Mouse (Mus musculus) spleen, adult 2 months (tissue): ENCODE measurements around the gene Cblc. TPM values are rescaled to one million over a fixed set of nuclear protein-coding genes. Genes with fewer than 3 reads are reported as not detected.
"Not testable (repeated sequence)": the region's sequence is repeated elsewhere in the genome, so short reads cannot be mapped to it uniquely, and the experiment has no call there.

Source experiments
- DNase-seq, 2 experiments: peaks; one replicate each; pipeline versions ENCODE4 v3.0.0 to v3.0.0-alpha.2; 2012 to 2021; ENCODE audit warnings: low spot score in 2 of 2, low read depth in 1 of 2
- H3K27ac ChIP-seq: fragments of 200-500 bp; 2 replicates; pipeline ENCODE4 v1.5.1; 2012; ENCODE audit warnings: low read length, inconsistent platforms; ENCODE audit not compliant: insufficient read depth
- H3K27me3 ChIP-seq: fragments of 200-500 bp; 2 replicates; pipeline ENCODE4 v1.6.1; 2012; ENCODE audit warnings: mild to moderate bottlenecking, moderate library complexity, low read length, inconsistent platforms; ENCODE audit not compliant: control insufficient read depth, insufficient read depth
- H3K36me3 ChIP-seq: fragments of 200-500 bp; 2 replicates; pipeline ENCODE4 v1.6.1; 2012; ENCODE audit warnings: mild to moderate bottlenecking, low read length, inconsistent platforms; ENCODE audit not compliant: control insufficient read depth, insufficient read depth
- H3K4me1 ChIP-seq: fragments of 200-500 bp; 2 replicates; pipeline ENCODE4 v1.6.1; 2011; ENCODE audit warnings: inconsistent platforms; ENCODE audit not compliant: control insufficient read depth, insufficient read depth, insufficient read length
- H3K4me3 ChIP-seq: fragments of 200-500 bp; 2 replicates; pipeline ENCODE4 v1.5.1; 2011; ENCODE audit warnings: mild to moderate bottlenecking, inconsistent platforms; ENCODE audit not compliant: insufficient read depth, insufficient read length; ENCODE audit errors: extremely low read depth
- CTCF ChIP-seq: fragments of 200-500 bp; IDR thresholded peaks from 2 replicates; pipeline ENCODE4 v1.5.1; 2011; ENCODE audit warnings: mild to moderate bottlenecking, inconsistent platforms; ENCODE audit not compliant: insufficient read depth, insufficient read length, insufficient replicate concordance; ENCODE audit errors: extremely low read depth
- POLR2A ChIP-seq: fragments of 200-500 bp; IDR thresholded peaks from 2 replicates; pipeline ENCODE4 v1.6.1; 2011; ENCODE audit warnings: low read depth, low read length, inconsistent platforms
- WGBS: fragments of 180-500 bp; shearing (Covaris S2); methylation state at CpG from one replicate; pipeline ENCODE4 v1.1.7; 2018; 5-methylcytosine and 5-hydroxymethylcytosine counted together
- polyA plus RNA-seq: library from polyadenylated mRNA; depleted of rRNA; stranded (reverse); fragments of >200 nt; gene quantifications from 2 replicates; pipeline ENCODE4 v1.2.3, GENCODE M21; 2012

Gene Cblc
- polyA plus RNA-seq, 1 experiment = 1.4 TPM

DNA sequence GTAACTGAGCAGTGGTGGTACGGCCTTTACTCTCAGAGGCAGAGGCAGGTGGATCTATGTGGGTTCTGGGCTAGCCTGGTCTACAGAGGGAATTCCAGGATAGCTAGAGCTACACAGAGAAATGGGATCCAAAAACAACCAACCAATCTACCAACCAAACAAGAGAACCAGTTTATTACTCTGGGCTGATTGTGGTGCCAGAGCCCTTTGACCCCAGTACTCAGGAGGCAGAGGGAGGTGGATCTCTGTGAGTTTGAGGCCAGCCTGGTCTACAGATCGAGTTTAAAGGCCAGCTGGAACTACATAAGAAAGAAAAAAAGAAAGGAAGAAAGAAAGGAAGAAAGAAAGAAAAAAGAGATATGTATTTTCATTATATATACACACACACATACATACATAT is 1.4 kb downstream of the Cblc start:
- 0 out of 2 replicates have a peak, but pooled peaks cover 2% of the 10 kb centered on the region for H3K27me3 ChIP-seq
- DNase-seq = no peak
- TF ChIP-seq CTCF (no peak), POLR2A (no peak)
- 76% methylated on average over 2 of the region's 2 CpGs for WGBS
- H3K36me3 ChIP-seq = no peaks in the 10 kb centered on the region
- no peak overlapping the region for H3K4me3 ChIP-seq
- peaks cover 12% of the 10 kb centered on the region for H3K4me1 ChIP-seq
- no peak overlapping the region for H3K27ac ChIP-seq

- Histone ChIP-seq H3K27ac (no peak overlapping the region), H3K4me1 (peaks cover 17% of the 10 kb centered on the region), H3K36me3 (no peaks in the 10 kb centered on the region), H3K27me3 (0 out of 2 replicates have a peak, but pooled peaks cover 2% of the 10 kb centered on the region), H3K4me3 (no peak overlapping the region)
- TF ChIP-seq CTCF = no peak
- no peak for TF ChIP-seq POLR2A
- 71% methylated on average over 19 of the region's 19 CpGs for WGBS
- DNase-seq = no peak
These were observed 3.6 kb downstream of the Cblc start for GRCm38 (mm10) chr7:19792701-19793630.

GRCm38 (mm10) chr7:19791504-19791903 is 5.1 kb downstream of the Cblc start:
- H3K27me3 ChIP-seq, H3K27ac ChIP-seq, H3K36me3 ChIP-seq, DNase-seq, H3K4me3 ChIP-seq: not testable (repeated sequence)
- 92% methylated on average over 2 of the region's 2 CpGs for WGBS
- H3K4me1 ChIP-seq = peaks cover 13% of the 10 kb centered on the region

GRCm38 (mm10) chr7:19789904-19790347 is 6.7 kb downstream of the Cblc start:
- Histone ChIP-seq H3K36me3 (no peaks in the 10 kb centered on the region), H3K27ac (no peak overlapping the region), H3K27me3 (no peaks in the 10 kb centered on the region), H3K4me3 (peak overlapping the region; percentile 26; the same call in 1 of the 2 replicates), H3K4me1 (peaks cover 13% of the 10 kb centered on the region)
- peak; percentile 53 to 86 for DNase-seq
- TF ChIP-seq POLR2A (no peak), CTCF (peak; percentile 96)
- 2% methylated on average over 19 of the region's 19 CpGs for WGBS

DNA sequence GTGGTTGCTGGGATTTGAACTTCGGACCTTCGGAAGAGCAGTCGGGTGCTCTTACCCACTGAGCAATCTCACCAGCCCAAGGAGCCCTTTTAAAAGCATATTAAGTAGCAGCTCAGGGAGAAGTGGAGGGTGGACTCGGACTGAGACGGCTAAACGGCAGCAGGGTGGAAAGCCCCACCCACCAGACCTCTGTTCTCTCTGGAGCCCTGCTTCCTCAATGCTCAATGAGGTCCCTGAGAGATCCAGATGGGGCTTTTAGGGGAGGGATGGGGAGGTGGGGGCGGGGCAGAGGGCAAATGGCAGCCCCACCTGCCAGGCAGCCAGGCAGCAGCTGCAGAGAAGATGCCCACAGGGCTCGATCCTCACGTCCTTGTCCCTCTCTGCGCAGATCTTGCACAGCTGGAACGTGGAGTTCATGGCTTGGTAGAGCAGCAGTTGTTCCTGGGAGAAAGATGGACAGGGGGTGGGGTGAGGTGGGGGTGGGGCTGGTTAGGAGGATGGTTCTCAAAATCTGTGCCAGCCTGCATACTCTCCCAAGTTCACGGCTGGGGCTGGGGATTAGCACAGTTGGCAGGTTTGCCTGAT is 10.6 kb downstream of the Cblc start:
- Histone ChIP-seq H3K27me3 (no peaks in the 10 kb centered on the region), H3K4me3 (no peak overlapping the region), H3K4me1 (peaks cover 7% of the 10 kb centered on the region), H3K27ac (no peak overlapping the region), H3K36me3 (no peaks in the 10 kb centered on the region)
- 25% methylated on average over 12 of the region's 12 CpGs for WGBS
- DNase-seq = no peak
- TF ChIP-seq CTCF (no peak), POLR2A (no peak)

- Histone ChIP-seq H3K4me1 (peaks cover 4% of the 10 kb centered on the region), H3K27ac (no peak overlapping the region), H3K4me3 (no peak overlapping the region), H3K27me3 (no peaks in the 10 kb centered on the region), H3K36me3 (no peaks in the 10 kb centered on the region)
- WGBS = 61% methylated on average over 11 of the region's 11 CpGs
- TF ChIP-seq POLR2A (no peak), CTCF (peak; percentile 45; the same call in 1 of the 2 replicates)
- DNase-seq = no peak
These were observed 11.7 kb downstream of the Cblc start for GRCm38 (mm10) chr7:19784764-19785535.

- H3K27ac ChIP-seq = no peak overlapping the region
- DNase-seq = no peak
- 77% methylated on average over 8 of the region's 8 CpGs for WGBS
These were observed 13.0 kb downstream of the Cblc start for GRCm38 (mm10) chr7:19783630-19784029.

More at GRCm38 (mm10) chr7:19783630-19784029, 13.0 kb downstream of the Cblc start:
- Histone ChIP-seq H3K27me3 (no peaks in the 10 kb centered on the region), H3K36me3 (no peaks in the 10 kb centered on the region), H3K4me3 (no peak overlapping the region), H3K4me1 (no peaks in the 10 kb centered on the region)
- no peak for TF ChIP-seq POLR2A
- TF ChIP-seq CTCF = no peak
